Mouse (Mus musculus) lung, postnatal 0 days (tissue): Measurements from ENCODE around the gene Efnb2.

ENCODE experiments used
- CTCF ChIP-seq: IDR thresholded peaks from 2 replicates; pipeline ENCODE4 v1.5.1; 2016; ENCODE audit warnings: antibody characterized with exemption, mild to moderate bottlenecking
- EP300 ChIP-seq: IDR thresholded peaks from 2 replicates; pipeline ENCODE4 v1.6.1; 2016; ENCODE audit warnings: antibody characterized with exemption, mild to moderate bottlenecking, control low read depth

DNA sequence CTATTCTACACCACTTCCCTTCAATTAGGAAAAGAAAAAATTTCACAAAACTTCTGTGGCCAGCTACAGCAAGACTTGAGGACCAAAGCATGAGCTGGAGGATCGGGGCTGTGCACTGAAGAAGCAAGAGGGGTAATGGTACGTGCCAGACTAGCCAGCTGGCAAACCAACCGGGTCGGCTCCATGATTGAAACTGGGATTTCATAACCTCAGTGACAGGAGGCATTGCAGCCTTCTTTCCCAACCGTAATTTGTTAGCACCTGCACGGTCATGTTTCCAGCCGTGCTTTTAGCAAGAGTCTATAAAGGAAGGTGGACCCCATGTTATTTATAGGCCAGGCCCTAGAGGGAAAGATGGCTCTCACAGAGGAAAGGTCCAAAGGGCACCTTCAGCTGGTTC is 12.4 kb downstream of the Efnb2 start:
- TF ChIP-seq CTCF (no peak), EP300 (no peak)
